Mouse (Mus musculus) hematopoietic stem cell, adult 5-6 weeks (primary cell): ENCODE results near the gene Rnf150. TPM values are rescaled to one million over a fixed set of nuclear protein-coding genes. Genes with fewer than 3 reads are reported as not detected.
A peak's percentile ranks its signal among the peaks of the same experiment; 100 is the strongest.

Experiments
- ATAC-seq, 2 experiments: fragments of 125-278 bp in 1 of 2; replicated peaks in 1 of 2; 2 replicates each; pipeline ENCODE4 v1.8.0; 2016 to 2017; ENCODE audit warnings: inconsistent platforms in 2 of 2, mild to moderate bottlenecking in 2 of 2, moderate number of reproducible peaks in 2 of 2, low read depth in 1 of 2, moderate TSS enrichment in 1 of 2; ENCODE audit not compliant: low FRiP score in 2 of 2, poor library complexity in 2 of 2, severe bottlenecking in 2 of 2, insufficient read depth in 1 of 2, low TSS enrichment in 1 of 2
- total RNA-seq: library from RNA; stranded (forward); fragments of 172-1452, 232-1000 nt; gene quantifications from 2 replicates; pipeline ENCODE4 v1.2.3, GENCODE M21; 2017

The Rnf150 gene
- total RNA-seq, 1 experiment from 2014 or later, result 9.4 TPM

- peak in 1 of 2 experiments; percentile 49; a peak in 1 of 4 replicates for ATAC-seq
Observed at GRCm38 (mm10) chr8:82917540-82918316, 54.6 kb downstream of the Rnf150 start.

GRCm38 (mm10) chr8:82919676-82920075 is 56.5 kb downstream of the Rnf150 start:
- no peak for ATAC-seq

- ATAC-seq, result no peak
Observed at GRCm38 (mm10) chr8:82920124-82920523, 57.0 kb downstream of the Rnf150 start.

- ATAC-seq, result no peak
Observed at GRCm38 (mm10) chr8:82925286-82925685, 62.1 kb downstream of the Rnf150 start.

- no peak for ATAC-seq
Observed at GRCm38 (mm10) chr8:82926518-82926917, 63.4 kb downstream of the Rnf150 start.

- ATAC-seq, result no peak
Observed at GRCm38 (mm10) chr8:82931554-82931953, 68.4 kb downstream of the Rnf150 start.

- no peak for ATAC-seq
Observed at GRCm38 (mm10) chr8:82936162-82936561, 73.0 kb downstream of the Rnf150 start.

GRCm38 (mm10) chr8:82936866-82937265 is 73.7 kb downstream of the Rnf150 start:
- no peak for ATAC-seq

- peak; percentile 93 for ATAC-seq
Observed at GRCm38 (mm10) chr8:82939912-82940311, 76.8 kb downstream of the Rnf150 start.

GRCm38 (mm10) chr8:82943223-82944006 is 80.3 kb downstream of the Rnf150 start:
- no peak for ATAC-seq

- ATAC-seq, result no peak
Observed at GRCm38 (mm10) chr8:82945867-82946266, 82.7 kb downstream of the Rnf150 start.

GRCm38 (mm10) chr8:82946658-82947057 is 83.5 kb downstream of the Rnf150 start:
- ATAC-seq, result no peak

GRCm38 (mm10) chr8:82955162-82955754 is 92.1 kb downstream of the Rnf150 start:
- no peak for ATAC-seq

- ATAC-seq, result no peak
Observed at GRCm38 (mm10) chr8:82959491-82959890, 96.3 kb downstream of the Rnf150 start.

GRCm38 (mm10) chr8:82959980-82960610 is 96.9 kb downstream of the Rnf150 start:
- no peak for ATAC-seq

GRCm38 (mm10) chr8:82964537-82964936 is 101.4 kb downstream of the Rnf150 start:
- peak; percentile 25 to 46; a peak in 1 of 4 replicates for ATAC-seq

- ATAC-seq, result no peak
Observed at GRCm38 (mm10) chr8:82967879-82968678, 104.9 kb downstream of the Rnf150 start.
